Mouse (Mus musculus) MEL (cell line): ENCODE data around the gene Agbl2. TPM values are rescaled to one million over a fixed set of nuclear protein-coding genes. Genes with fewer than 3 reads are reported as not detected.

Source experiments
- DNase-seq: peaks from one replicate; pipeline ENCODE4 v3.0.0; 2011; ENCODE audit warnings: low read depth, low spot score
- H3K27ac ChIP-seq: 2 replicates; pipeline ENCODE4 v1.5.1; 2012; ENCODE audit warnings: low read depth, mild to moderate bottlenecking, control low read depth, low read length, moderate library complexity; ENCODE audit not compliant: control insufficient read depth
- H3K27me3 ChIP-seq, 2 experiments: fragments of 150-350 bp in 1 of 2; sonication (generic) in 1 of 2; 2 replicates each; pipeline ENCODE4 v1.6.1; 2012; ENCODE audit warnings: low read length in 2 of 2, mild to moderate bottlenecking in 2 of 2, improper control_type of control experiment in 1 of 2, moderate library complexity in 1 of 2; ENCODE audit not compliant: insufficient read depth in 2 of 2, control insufficient read depth in 1 of 2
- H3K36me3 ChIP-seq, 2 experiments: 2 replicates each; pipeline ENCODE4 v1.6.1; 2012 to 2014; ENCODE audit warnings: low read length in 2 of 2, improper control_type of control experiment in 1 of 2, inconsistent platforms in 1 of 2, mild to moderate bottlenecking in 1 of 2; ENCODE audit not compliant: insufficient read depth in 2 of 2, control insufficient read depth in 1 of 2
- H3K4me1 ChIP-seq, 2 experiments: fragments of 150-350 bp in 1 of 2; sonication (generic) in 1 of 2; 2 replicates each; pipeline ENCODE4 v1.6.1; 2012; ENCODE audit warnings: low read length in 2 of 2, improper control_type of control experiment in 1 of 2, mild to moderate bottlenecking in 1 of 2; ENCODE audit not compliant: insufficient read depth in 2 of 2, control insufficient read depth in 1 of 2
- H3K4me3 ChIP-seq, 2 experiments: fragments of 150-350 bp in 1 of 2; sonication (generic) in 1 of 2; 2 replicates each; pipeline ENCODE4 v1.5.1; 2012; ENCODE audit warnings: low read depth in 2 of 2, low read length in 2 of 2, mild to moderate bottlenecking in 2 of 2, moderate library complexity in 2 of 2, control low read depth in 1 of 2, improper control_type of control experiment in 1 of 2; ENCODE audit not compliant: control insufficient read depth in 1 of 2, insufficient read depth in 1 of 2
- H3K79me2 ChIP-seq: 2 replicates; pipeline ENCODE4 v1.6.1; 2012; ENCODE audit warnings: mild to moderate bottlenecking, low read length, moderate library complexity; ENCODE audit not compliant: control insufficient read depth, poor library complexity, insufficient read depth
- H3K9ac ChIP-seq: 2 replicates; pipeline ENCODE4 v1.6.1; 2012; ENCODE audit warnings: low read depth, mild to moderate bottlenecking, control low read depth, low read length, moderate library complexity; ENCODE audit not compliant: control insufficient read depth, poor library complexity, severe bottlenecking
- H3K9me3 ChIP-seq: fragments of 150-350 bp; sonication (generic); replicated peaks from 2 replicates; pipeline ENCODE4 v1.6.1; 2012; ENCODE audit warnings: mild to moderate bottlenecking, low read length, improper control_type of control experiment, moderate library complexity; ENCODE audit not compliant: insufficient read depth
- CHD2 ChIP-seq: IDR thresholded peaks from 2 replicates; pipeline ENCODE4 v1.6.1; 2011; ENCODE audit warnings: low read length, improper control_type of control experiment
- ELF1 ChIP-seq: IDR thresholded peaks from 2 replicates; pipeline ENCODE4 v1.6.1; 2014; ENCODE audit warnings: low read depth, mild to moderate bottlenecking, inconsistent platforms, low read length, improper control_type of control experiment, moderate library complexity
- EP300 ChIP-seq, 2 experiments: IDR thresholded peaks; 2 replicates each; pipeline ENCODE4 v1.6.1; 2011; ENCODE audit warnings: improper control_type of control experiment in 2 of 2, low read length in 2 of 2, low read depth in 1 of 2, mild to moderate bottlenecking in 1 of 2
- ETS1 ChIP-seq: IDR thresholded peaks from 2 replicates; pipeline ENCODE4 v1.6.1; 2012; ENCODE audit warnings: low read depth, mild to moderate bottlenecking, inconsistent platforms, low read length, improper control_type of control experiment, moderate library complexity
- GABPA ChIP-seq: IDR thresholded peaks from 2 replicates; pipeline ENCODE4 v1.6.1; 2012; ENCODE audit warnings: low read depth, mild to moderate bottlenecking, inconsistent platforms, low read length, improper control_type of control experiment, moderate library complexity
- GATA1 ChIP-seq: IDR thresholded peaks from 2 replicates; pipeline ENCODE4 v1.6.1; 2011; ENCODE audit warnings: low read depth, low read length, improper control_type of control experiment
- KAT2A ChIP-seq: conservative IDR thresholded peaks from 2 replicates; pipeline ENCODE4 v1.6.1; 2012; ENCODE audit warnings: low read depth, low read length, improper control_type of control experiment, inconsistent platforms
- MAZ ChIP-seq: IDR thresholded peaks from 2 replicates; pipeline ENCODE4 v1.6.1; 2012; ENCODE audit warnings: low read depth, mild to moderate bottlenecking, inconsistent platforms, low read length, improper control_type of control experiment
- MXI1 ChIP-seq: IDR thresholded peaks from 2 replicates; pipeline ENCODE4 v1.6.1; 2011; ENCODE audit warnings: mild to moderate bottlenecking, low read depth, low read length, improper control_type of control experiment
- SIN3A ChIP-seq: IDR thresholded peaks from 2 replicates; pipeline ENCODE4 v1.6.1; 2012; ENCODE audit warnings: low read length, improper control_type of control experiment, inconsistent platforms
- TAL1 ChIP-seq: IDR thresholded peaks from 2 replicates; pipeline ENCODE4 v1.6.1; 2012; ENCODE audit warnings: mild to moderate bottlenecking, inconsistent platforms, low read length, moderate library complexity, mixed read lengths
- UBTF ChIP-seq: IDR thresholded peaks from 2 replicates; pipeline ENCODE4 v1.6.1; 2012; ENCODE audit warnings: low read depth, mild to moderate bottlenecking, inconsistent platforms, low read length, improper control_type of control experiment, moderate library complexity, borderline replicate concordance; ENCODE audit not compliant: insufficient read depth
- USF1 ChIP-seq: IDR thresholded peaks from 2 replicates; pipeline ENCODE4 v1.6.1; 2014; ENCODE audit warnings: low read depth, mild to moderate bottlenecking, inconsistent platforms, low read length, improper control_type of control experiment, moderate library complexity
- USF2 ChIP-seq, 2 experiments: IDR thresholded peaks; 2 replicates each; pipeline ENCODE4 v1.6.1; 2011 to 2012; ENCODE audit warnings: improper control_type of control experiment in 2 of 2, low read length in 2 of 2, borderline replicate concordance in 1 of 2, inconsistent platforms in 1 of 2, low read depth in 1 of 2, mild to moderate bottlenecking in 1 of 2; ENCODE audit not compliant: insufficient read depth in 1 of 2
- ZC3H11A ChIP-seq: IDR thresholded peaks from 2 replicates; pipeline ENCODE4 v1.6.1; 2012; ENCODE audit warnings: low read depth, mild to moderate bottlenecking, inconsistent platforms, low read length, improper control_type of control experiment
- ZKSCAN1 ChIP-seq: IDR thresholded peaks from 2 replicates; pipeline ENCODE4 v1.6.1; 2012; ENCODE audit warnings: low read depth, mild to moderate bottlenecking, inconsistent platforms, low read length, improper control_type of control experiment, moderate library complexity
- ZNF384 ChIP-seq: IDR thresholded peaks from 2 replicates; pipeline ENCODE4 v1.6.1; 2012; ENCODE audit warnings: low read depth, mild to moderate bottlenecking, inconsistent platforms, low read length, improper control_type of control experiment
- polyA plus RNA-seq, 2 experiments: library from polyadenylated mRNA; stranded (reverse) in 1 of 2; unstranded in 1 of 2; fragments of >175 nt in 1 of 2; fragments of >200 nt in 1 of 2; gene quantifications; 2 replicates each; pipeline versions ENCODE4 v1.2.1 to v1.2.4; 2012; ENCODE audit warnings: low replicate concordance in 2 of 2, low read depth in 1 of 2; ENCODE audit not compliant: insufficient read length in 2 of 2, insufficient read depth in 1 of 2, missing spikeins in 1 of 2
- total RNA-seq: library from RNA; depleted of rRNA; stranded (reverse); fragments of 300-350 nt; gene quantifications from 2 replicates; pipeline ENCODE4 v1.2.3, GENCODE M21; 2012

The Agbl2 gene
- total and polyA plus RNA-seq, 3 experiments: not detected

DNA sequence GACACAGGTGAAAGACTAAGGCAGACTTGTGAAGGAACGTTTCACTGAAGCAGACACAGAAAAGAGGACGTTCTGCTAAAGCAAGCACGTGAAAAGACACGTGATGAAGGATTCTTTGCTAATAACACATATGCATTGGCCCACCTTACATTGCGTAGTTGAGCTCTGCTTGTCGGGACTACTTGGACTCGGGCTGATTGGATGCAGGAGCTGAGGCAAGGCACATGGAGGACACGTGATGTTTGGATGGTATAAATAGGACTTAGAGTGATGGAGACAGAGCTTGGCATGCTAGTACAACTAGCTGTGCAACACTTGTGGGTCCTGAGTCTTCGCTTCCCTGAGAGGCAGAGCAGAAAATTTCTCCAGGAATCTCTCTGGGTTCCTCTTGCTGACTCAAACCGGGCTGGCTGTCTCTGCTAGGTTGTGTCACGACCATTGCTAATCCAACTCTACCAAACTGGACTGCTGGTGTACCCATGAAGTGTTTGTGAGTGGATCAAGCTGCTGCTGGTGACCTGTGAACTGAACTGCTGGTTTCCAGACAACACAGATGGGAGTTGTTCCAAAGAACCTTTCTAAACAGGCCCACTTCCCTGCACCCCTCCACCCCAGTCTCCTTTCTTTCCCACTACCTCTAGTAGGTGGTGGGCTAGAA is 43.1 kb downstream of the Agbl2 start:
- no peaks in the 10 kb centered on the region for H3K27me3 ChIP-seq
- H3K36me3 ChIP-seq: peaks cover 0 to 8% of the 10 kb centered on the region in 2 experiments; a peak in 2 of 4 replicates
- no peaks in the 10 kb centered on the region for H3K9me3 ChIP-seq
- TF ChIP-seq KAT2A (no peak), UBTF (no peak), ZC3H11A (no peak), CHD2 (no peak), USF1 (no peak), ZKSCAN1 (no peak), ELF1 (no peak), USF2 (IDR thresholded peaks at IDR 0.05; ENCODE audit: borderline replicate concordance in 1 of 2, insufficient read depth in 1 of 2, low read depth in 1 of 2, low read length in 2 of 2) (no peak), MXI1 (no peak), GATA1 (no peak), TAL1 (no peak), SIN3A (no peak)
- no peak for DNase-seq
- H3K27ac ChIP-seq: no peak overlapping the region
- H3K4me3 ChIP-seq: no peak overlapping the region
- H3K79me2 ChIP-seq: no peaks in the 10 kb centered on the region
- no peak overlapping the region for H3K9ac ChIP-seq
- H3K4me1 ChIP-seq: peaks cover 2 to 5% of the 10 kb centered on the region in 2 experiments; a peak in 2 of 4 replicates

DNA sequence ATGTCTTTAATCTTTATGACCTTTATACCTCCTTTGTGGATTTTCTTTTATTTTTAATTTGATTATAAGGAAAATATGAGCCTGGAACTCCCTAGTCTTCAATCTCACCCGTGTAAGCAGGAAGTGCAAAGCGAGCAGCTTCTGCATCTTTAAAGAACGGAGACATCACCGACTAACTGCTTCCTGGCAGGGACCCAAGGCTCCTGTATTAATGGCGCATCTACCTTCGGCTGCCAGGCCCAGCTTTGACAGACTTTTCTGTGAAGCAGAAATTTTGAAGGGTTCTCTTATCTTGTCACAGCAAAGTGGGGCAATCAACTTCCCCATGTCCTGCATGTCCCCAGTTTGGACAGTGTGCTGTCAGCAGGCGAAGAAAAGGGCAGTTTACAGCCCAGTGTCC is 46.2 kb downstream of the Agbl2 start:
- H3K36me3 ChIP-seq: peaks cover 0 to 8% of the 10 kb centered on the region in 2 experiments; a peak in 2 of 4 replicates
- H3K27ac ChIP-seq: no peak overlapping the region
- no peaks in the 10 kb centered on the region for H3K27me3 ChIP-seq
- no peaks in the 10 kb centered on the region for H3K9me3 ChIP-seq
- DNase-seq: peak; percentile 77
- H3K4me3 ChIP-seq: no peak overlapping the region; a peak in 1 of 4 replicates
- peaks cover 2 to 5% of the 10 kb centered on the region in 2 experiments; a peak in 2 of 4 replicates for H3K4me1 ChIP-seq
- no peak overlapping the region for H3K9ac ChIP-seq
- TF ChIP-seq MAZ: no peak
- peak; percentile 56; the same call in 1 of the 2 replicates for TF ChIP-seq ELF1
- no peak for TF ChIP-seq KAT2A
- TF ChIP-seq ETS1: peak; percentile 15; the same call in 1 of the 2 replicates
- TF ChIP-seq EP300 (IDR thresholded peaks at IDR 0.05; ENCODE audit: low read depth in 1 of 2, low read length in 2 of 2): peak in 1 of 2 experiments; percentile 39; a peak in 1 of 4 replicates
- TF ChIP-seq ZNF384: no peak
- TF ChIP-seq GABPA: no peak
- no peak for TF ChIP-seq SIN3A
- H3K79me2 ChIP-seq: no peaks in the 10 kb centered on the region
